Mouse (Mus musculus) embryonic facial prominence, embryonic 15.5 days (tissue): ENCODE data around the gene Stxbp5. TPM values are rescaled to one million over a fixed set of nuclear protein-coding genes. Genes with fewer than 3 reads are reported as not detected.

Experiments
- ATAC-seq: fragments of 200-750 bp; cut with Nextera tagmentation; 2 replicates; pipeline ENCODE4 v1.8.0; 2017; ENCODE audit warnings: low read depth, moderate TSS enrichment; ENCODE audit not compliant: insufficient number of reproducible peaks, low FRiP score, low TSS enrichment
- H3K27ac ChIP-seq: fragments of 300-500 bp; sonication (generic); replicated peaks from 2 replicates; pipeline ENCODE4 v1.5.1; 2015; ENCODE audit warnings: mild to moderate bottlenecking, inconsistent platforms
- H3K27me3 ChIP-seq: fragments of 300-500 bp; sonication (generic); 2 replicates; pipeline ENCODE4 v1.6.1; 2015; ENCODE audit warnings: inconsistent platforms
- H3K36me3 ChIP-seq: fragments of 300-500 bp; sonication (generic); 2 replicates; pipeline ENCODE4 v1.6.1; 2015; ENCODE audit warnings: mild to moderate bottlenecking, inconsistent platforms
- H3K4me1 ChIP-seq: fragments of 300-500 bp; sonication (generic); 2 replicates; pipeline ENCODE4 v1.6.1; 2015; ENCODE audit warnings: inconsistent platforms
- H3K4me2 ChIP-seq: fragments of 300-500 bp; sonication (generic); replicated peaks from 2 replicates; pipeline ENCODE4 v1.6.1; 2015; ENCODE audit warnings: mild to moderate bottlenecking, inconsistent platforms
- H3K4me3 ChIP-seq: fragments of 300-500 bp; sonication (generic); replicated peaks from 2 replicates; pipeline ENCODE4 v1.5.1; 2015; ENCODE audit warnings: mild to moderate bottlenecking, inconsistent platforms
- H3K9ac ChIP-seq: fragments of 300-500 bp; sonication (generic); 2 replicates; pipeline ENCODE4 v1.6.1; 2015; ENCODE audit warnings: inconsistent platforms
- H3K9me3 ChIP-seq: fragments of 300-500 bp; sonication (generic); replicated peaks from 2 replicates; pipeline ENCODE4 v1.6.1; 2016; ENCODE audit warnings: inconsistent platforms
- WGBS: fragments of 180-500 bp; shearing (Covaris S2); methylation state at CpG from one replicate; pipeline ENCODE4 v1.1.7; 2015; 5-methylcytosine and 5-hydroxymethylcytosine counted together
- polyA plus RNA-seq: library from polyadenylated mRNA; unstranded; fragments of >200 nt; fragmentation: Nextera tagmentation; extraction: Ambion mirVana; gene quantifications from 2 replicates; pipeline ENCODE4 v1.2.1, GENCODE M21; 2015

Stxbp5 gene
- polyA plus RNA-seq = 6.2 and 6.5 TPM in 2 replicates

GRCm38 (mm10) chr10:9901071-9901696 is at the start of gene Stxbp5:
Stxbp5 (minus strand) TSS chr10:9901079.
- peak within 1 kb of the TSS; percentile 96 for H3K4me2 ChIP-seq
- under 1% methylated on average over 50 of the region's 52 CpGs for WGBS
- ATAC-seq = peak; percentile 77
- peak within 1 kb of the TSS; percentile 95 for H3K27ac ChIP-seq
- H3K4me1 ChIP-seq = peaks cover 6% of the 10 kb centered on the region; the same call in 1 of the 2 replicates
- peak within 1 kb of the TSS; percentile 84 for H3K4me3 ChIP-seq
- H3K9me3 ChIP-seq = no peaks in the 10 kb centered on the region
- peak within 1 kb of the TSS; percentile 93 for H3K9ac ChIP-seq
- H3K27me3 ChIP-seq = no peaks in the 10 kb centered on the region
- H3K36me3 ChIP-seq = no peaks in the 10 kb centered on the region

DNA sequence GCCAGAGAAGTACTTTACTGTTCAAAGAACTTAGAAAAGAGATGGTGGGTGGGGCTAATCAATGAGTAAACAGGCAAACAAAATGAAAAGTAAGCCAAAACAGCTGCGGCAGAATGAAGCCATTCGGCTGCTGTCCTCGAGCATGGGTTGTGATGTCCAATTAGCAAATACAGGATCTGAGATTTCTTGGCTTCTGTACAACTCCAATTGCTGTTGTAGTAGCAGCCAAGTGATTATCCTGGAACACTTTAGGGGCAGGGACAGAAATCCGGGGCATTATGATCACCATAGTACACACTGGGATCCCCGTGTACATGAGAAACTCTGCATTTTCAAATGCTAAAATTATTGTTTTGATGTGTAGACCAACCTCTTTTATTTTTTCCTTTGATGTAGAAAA is 11.5 kb upstream of the Stxbp5 start:
- H3K4me1 ChIP-seq = no peaks in the 10 kb centered on the region
- H3K4me3 ChIP-seq = no peak overlapping the region
- H3K36me3 ChIP-seq = no peaks in the 10 kb centered on the region
- no peak overlapping the region for H3K9ac ChIP-seq
- no peak overlapping the region for H3K27ac ChIP-seq
- ATAC-seq = no peak
- H3K4me2 ChIP-seq = no peak overlapping the region
- H3K9me3 ChIP-seq = no peaks in the 10 kb centered on the region
- 60% methylated on average over 5 of the region's 5 CpGs for WGBS
- no peaks in the 10 kb centered on the region for H3K27me3 ChIP-seq

DNA sequence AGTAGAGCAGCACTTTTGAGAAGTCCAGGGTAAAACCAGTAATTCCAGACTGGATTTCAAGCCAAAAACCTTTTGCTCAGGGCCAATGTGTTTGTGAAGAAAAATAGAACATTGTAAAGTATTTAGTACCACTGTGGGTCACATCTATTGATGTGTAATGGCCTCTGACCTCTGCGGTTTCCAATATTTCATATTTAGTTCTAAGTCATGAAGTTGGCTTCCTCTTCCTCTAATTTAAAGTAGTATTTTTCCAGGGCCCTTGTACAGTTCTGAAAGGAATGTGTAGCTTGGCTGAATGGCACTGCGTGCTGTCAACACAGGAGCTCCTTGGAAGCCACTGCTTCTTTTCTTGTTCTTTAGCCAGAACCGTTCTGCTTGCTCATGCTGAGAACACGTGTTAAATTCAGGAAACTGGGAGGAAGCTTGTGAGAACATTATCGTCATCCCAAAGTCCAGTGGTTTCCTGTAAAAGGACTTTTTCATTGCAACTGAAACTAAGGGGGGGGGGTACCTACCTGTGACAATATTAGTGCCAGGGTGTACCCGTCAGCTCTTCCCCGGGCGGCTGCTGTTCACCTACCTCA is 7.1 kb upstream of the Stxbp5 start:
- Histone ChIP-seq H3K9me3 (no peaks in the 10 kb centered on the region), H3K27me3 (no peaks in the 10 kb centered on the region), H3K36me3 (no peaks in the 10 kb centered on the region), H3K9ac (no peak overlapping the region), H3K4me3 (no peak overlapping the region), H3K4me2 (no peak overlapping the region), H3K27ac (no peak overlapping the region), H3K4me1 (no peaks in the 10 kb centered on the region)
- 78% methylated on average over 8 of the region's 8 CpGs for WGBS
- ATAC-seq = no peak

- WGBS = 77% methylated on average over 2 of the region's 2 CpGs
- no peak for ATAC-seq
- Histone ChIP-seq H3K4me3 (no peak overlapping the region), H3K9ac (no peak overlapping the region), H3K27ac (no peak overlapping the region), H3K9me3 (no peaks in the 10 kb centered on the region), H3K4me1 (no peaks in the 10 kb centered on the region), H3K27me3 (no peaks in the 10 kb centered on the region), H3K4me2 (no peak overlapping the region), H3K36me3 (no peaks in the 10 kb centered on the region)
These were observed 6.6 kb upstream of the Stxbp5 start for GRCm38 (mm10) chr10:9907519-9907918.

DNA sequence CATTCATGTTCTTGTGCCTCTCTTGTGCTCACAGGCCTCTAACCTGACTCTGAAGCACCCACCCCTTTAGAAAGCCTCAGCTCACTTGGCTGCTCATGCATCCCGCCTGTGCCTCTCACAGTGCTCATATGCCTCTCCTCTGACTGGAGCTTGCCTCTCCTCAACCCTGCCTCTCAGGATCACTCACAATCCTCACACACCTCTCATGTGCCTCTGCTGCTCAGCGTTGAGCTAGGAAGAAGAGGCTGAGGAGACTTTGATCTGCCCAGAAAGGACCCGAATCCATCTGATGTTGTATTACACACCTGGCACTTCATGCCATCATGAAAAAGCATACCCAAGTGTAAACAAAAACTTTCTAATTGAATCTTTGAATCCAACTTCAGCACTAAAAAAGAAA is 5.3 kb upstream of the Stxbp5 start:
- no peak overlapping the region for H3K9ac ChIP-seq
- ATAC-seq = no peak

GRCm38 (mm10) chr10:9901697-9902239 is 889 bp upstream of the Stxbp5 start:
- H3K4me1 ChIP-seq = peaks cover 6% of the 10 kb centered on the region; the same call in 1 of the 2 replicates
- H3K9ac ChIP-seq = peak overlapping the region; percentile 93; the same call in 1 of the 2 replicates
- H3K4me2 ChIP-seq = peak overlapping the region; percentile 96
- 1% methylated on average over 16 of the region's 16 CpGs for WGBS
- peak overlapping the region; percentile 84 for H3K4me3 ChIP-seq
- peak; percentile 93 for ATAC-seq
- H3K9me3 ChIP-seq = no peaks in the 10 kb centered on the region
- H3K27me3 ChIP-seq = no peaks in the 10 kb centered on the region
- H3K27ac ChIP-seq = peak overlapping the region; percentile 95
- H3K36me3 ChIP-seq = no peaks in the 10 kb centered on the region

More for the DNA sequence above, 5.3 kb upstream of the Stxbp5 start:
- Histone ChIP-seq H3K9me3 (no peaks in the 10 kb centered on the region), H3K36me3 (no peaks in the 10 kb centered on the region), H3K4me2 (no peak overlapping the region), H3K27ac (no peak overlapping the region), H3K27me3 (no peaks in the 10 kb centered on the region), H3K4me3 (no peak overlapping the region), H3K4me1 (no peaks in the 10 kb centered on the region)
- 57% methylated on average over 3 of the region's 3 CpGs for WGBS

GRCm38 (mm10) chr10:9900315-9901070 is 386 bp downstream of the Stxbp5 start:
- peak; percentile 36; the same call in 1 of the 2 replicates for ATAC-seq
- H3K9me3 ChIP-seq = no peaks in the 10 kb centered on the region
- peak overlapping the region; percentile 96 for H3K4me2 ChIP-seq
- H3K4me3 ChIP-seq = peak overlapping the region; percentile 84
- H3K9ac ChIP-seq = peak overlapping the region; percentile 93
- H3K36me3 ChIP-seq = no peaks in the 10 kb centered on the region
- no peaks in the 10 kb centered on the region for H3K27me3 ChIP-seq
- peaks cover 6% of the 10 kb centered on the region; the same call in 1 of the 2 replicates for H3K4me1 ChIP-seq
- WGBS = under 1% methylated on average over 64 of the region's 81 CpGs
- H3K27ac ChIP-seq = peak overlapping the region; percentile 95

- WGBS = 2% methylated on average over 15 of the region's 15 CpGs
- Histone ChIP-seq H3K4me2 (peak overlapping the region; percentile 96), H3K4me1 (peaks cover 6% of the 10 kb centered on the region; the same call in 1 of the 2 replicates), H3K27ac (no peak overlapping the region), H3K27me3 (no peaks in the 10 kb centered on the region), H3K4me3 (peak overlapping the region; percentile 84), H3K9me3 (no peaks in the 10 kb centered on the region), H3K9ac (no peak overlapping the region; the same call in 1 of the 2 replicates), H3K36me3 (0 out of 2 replicates have a peak, but pooled peaks cover 6% of the 10 kb centered on the region)
- no peak for ATAC-seq
These were observed 1.1 kb downstream of the Stxbp5 start for GRCm38 (mm10) chr10:9899816-9900215.

GRCm38 (mm10) chr10:9899086-9899485 is 1.8 kb downstream of the Stxbp5 start:
- Histone ChIP-seq H3K4me2 (peak overlapping the region; percentile 96), H3K9me3 (no peaks in the 10 kb centered on the region), H3K27me3 (no peaks in the 10 kb centered on the region), H3K27ac (no peak overlapping the region), H3K36me3 (0 out of 2 replicates have a peak, but pooled peaks cover 10% of the 10 kb centered on the region), H3K4me3 (peak overlapping the region; percentile 84), H3K4me1 (peaks cover 6% of the 10 kb centered on the region; the same call in 1 of the 2 replicates), H3K9ac (no peak overlapping the region)
- 12% methylated on average over 7 of the region's 7 CpGs for WGBS
- ATAC-seq = no peak

GRCm38 (mm10) chr10:9897852-9898251 is 3.0 kb downstream of the Stxbp5 start:
- H3K4me2 ChIP-seq = no peak overlapping the region
- H3K9ac ChIP-seq = no peak overlapping the region
- H3K27ac ChIP-seq = no peak overlapping the region
- 0 out of 2 replicates have a peak, but pooled peaks cover 10% of the 10 kb centered on the region for H3K36me3 ChIP-seq
- no peaks in the 10 kb centered on the region for H3K9me3 ChIP-seq
- WGBS = 65% methylated on average over 5 of the region's 5 CpGs
- H3K27me3 ChIP-seq = no peaks in the 10 kb centered on the region
- H3K4me3 ChIP-seq = no peak overlapping the region
- no peak for ATAC-seq
- peaks cover 6% of the 10 kb centered on the region; the same call in 1 of the 2 replicates for H3K4me1 ChIP-seq

GRCm38 (mm10) chr10:9893562-9893961 is 7.3 kb downstream of the Stxbp5 start:
- WGBS = 55% methylated on average over 2 of the region's 2 CpGs
- no peaks in the 10 kb centered on the region for H3K27me3 ChIP-seq
- H3K27ac ChIP-seq = no peak overlapping the region
- H3K4me3 ChIP-seq = no peak overlapping the region
- no peak overlapping the region for H3K4me2 ChIP-seq
- ATAC-seq = no peak
- H3K9me3 ChIP-seq = no peaks in the 10 kb centered on the region
- H3K36me3 ChIP-seq = 0 out of 2 replicates have a peak, but pooled peaks cover 10% of the 10 kb centered on the region
- no peaks in the 10 kb centered on the region for H3K4me1 ChIP-seq
- no peak overlapping the region for H3K9ac ChIP-seq
